Mouse (Mus musculus): ENCODE measurements around the gene Zbtb32. TPM values are rescaled to one million over a fixed set of nuclear protein-coding genes. Genes with fewer than 3 reads are reported as not detected.

The Zbtb32 gene
- total RNA-seq, 2 experiments from 2014 or later: not detected

DNA sequence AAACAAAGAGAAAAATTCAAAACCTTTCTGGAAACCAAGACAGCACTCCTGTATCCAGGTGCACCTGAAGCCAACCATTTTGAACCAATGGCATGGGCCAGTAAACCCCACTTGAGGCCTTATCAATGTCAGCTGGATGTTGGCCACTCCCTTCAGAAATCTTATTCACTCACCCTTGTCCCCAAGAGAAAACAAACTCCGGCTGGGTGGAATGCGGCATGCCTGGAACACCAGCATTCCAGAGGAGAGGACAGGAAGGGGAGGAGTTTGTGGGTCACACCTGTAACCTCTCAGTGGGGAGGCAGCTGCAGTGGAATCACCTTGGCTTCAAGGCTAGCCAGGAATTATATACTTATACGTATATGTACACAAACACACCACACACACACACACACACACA, 3.9 kb upstream of the Zbtb32 start:
- DNase-seq: no peak
- intact Hi-C loops (cut with DNase I): no loop called here

GRCm38 (mm10) chr7:30600651-30601050, 1.9 kb upstream of the Zbtb32 start:
- intact Hi-C loops (cut with DNase I): no loop called here
- peak; percentile 22 for DNase-seq

DNA sequence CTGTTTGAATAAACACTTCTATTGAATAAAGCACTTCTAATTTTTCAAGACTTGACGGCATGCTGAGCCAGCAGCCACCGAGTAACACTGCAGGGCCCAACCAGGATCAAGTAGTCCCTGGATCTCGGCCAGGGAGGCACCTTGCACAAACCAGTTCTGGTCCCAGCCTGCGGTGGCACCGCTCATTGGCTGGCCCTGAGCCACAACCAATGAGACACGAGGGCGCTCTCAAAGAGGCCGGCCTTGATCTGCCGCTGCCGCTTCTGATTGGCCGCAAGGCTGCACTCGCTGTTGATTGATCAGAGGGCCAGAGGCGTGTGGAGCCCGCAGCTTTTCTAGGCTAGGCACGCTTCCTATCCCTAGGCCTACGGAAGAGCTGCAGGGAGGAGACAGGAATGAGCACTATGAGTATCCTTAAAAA, 1.2 kb upstream of the Zbtb32 start:
- peak; percentile 95 for DNase-seq
- intact Hi-C loops (cut with DNase I): no loop called here

DNA sequence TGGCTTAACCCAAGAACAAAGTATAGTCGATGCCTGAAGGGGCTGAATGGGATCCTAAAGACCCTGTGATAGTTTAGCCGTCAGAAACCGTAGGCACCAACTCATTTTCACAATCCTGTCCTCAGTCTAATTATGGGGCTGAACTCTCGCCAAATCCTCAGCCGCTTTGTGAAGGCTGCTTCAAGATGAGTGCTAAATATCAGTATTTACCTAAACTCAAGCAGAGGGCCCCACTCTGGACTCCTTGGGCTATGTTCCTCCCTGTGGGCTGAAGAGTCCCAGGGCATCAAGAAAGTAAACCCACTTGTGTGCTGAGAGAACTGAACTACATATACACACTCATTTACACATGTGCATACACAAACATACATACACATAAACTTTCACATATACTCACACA, 1.9 kb downstream of the Zbtb32 start:
- DNase-seq: no peak
- intact Hi-C loops (cut with DNase I): no loop called here

DNA sequence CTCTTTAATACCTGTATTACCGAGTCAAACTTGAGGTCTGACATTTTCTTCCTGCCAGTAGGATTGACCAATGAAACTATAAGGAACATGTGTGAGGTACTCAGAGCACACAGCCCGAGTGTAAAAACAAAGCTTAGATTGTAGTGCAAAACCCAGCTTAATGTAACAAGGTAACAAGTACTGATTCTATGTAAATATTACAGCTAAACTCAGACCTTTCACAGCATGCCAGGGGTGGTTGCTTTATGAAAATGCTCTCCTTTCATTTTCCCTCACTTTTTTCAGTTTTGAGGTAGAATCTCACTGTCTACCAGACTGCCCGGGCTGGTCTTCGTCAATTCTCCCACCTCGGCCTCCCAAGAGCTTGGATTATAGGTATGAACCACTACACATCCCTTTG, 2.6 kb downstream of the Zbtb32 start:
- DNase-seq: no peak
- intact Hi-C loops (cut with DNase I): no loop called here

DNA sequence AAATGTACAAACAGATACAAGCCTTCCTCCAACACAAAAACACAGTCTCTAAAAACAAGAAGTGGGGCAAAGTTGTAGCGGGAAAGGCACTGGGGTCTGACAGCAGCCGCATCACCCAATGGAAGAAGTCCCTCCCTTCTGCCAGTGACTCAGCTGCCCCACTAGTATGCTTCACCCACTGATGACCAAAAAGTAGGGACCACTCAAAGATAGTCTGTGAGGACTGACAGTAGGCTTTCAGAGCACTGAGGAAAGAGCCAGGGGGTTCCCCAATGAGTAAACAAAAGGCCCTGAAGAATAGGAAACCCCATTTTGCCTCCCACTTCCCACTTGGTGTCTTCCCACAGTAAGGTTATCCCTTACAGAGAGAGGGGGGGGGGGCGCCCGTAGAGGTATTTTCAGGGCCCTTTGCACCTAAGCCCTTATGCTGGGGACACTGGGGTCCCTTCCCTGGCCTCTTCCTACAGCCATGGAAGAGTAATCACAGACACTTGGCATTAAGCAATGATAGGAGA, 4.1 kb downstream of the Zbtb32 start:
- no peak for DNase-seq
- intact Hi-C loops (cut with DNase I): no loop called here

DNA sequence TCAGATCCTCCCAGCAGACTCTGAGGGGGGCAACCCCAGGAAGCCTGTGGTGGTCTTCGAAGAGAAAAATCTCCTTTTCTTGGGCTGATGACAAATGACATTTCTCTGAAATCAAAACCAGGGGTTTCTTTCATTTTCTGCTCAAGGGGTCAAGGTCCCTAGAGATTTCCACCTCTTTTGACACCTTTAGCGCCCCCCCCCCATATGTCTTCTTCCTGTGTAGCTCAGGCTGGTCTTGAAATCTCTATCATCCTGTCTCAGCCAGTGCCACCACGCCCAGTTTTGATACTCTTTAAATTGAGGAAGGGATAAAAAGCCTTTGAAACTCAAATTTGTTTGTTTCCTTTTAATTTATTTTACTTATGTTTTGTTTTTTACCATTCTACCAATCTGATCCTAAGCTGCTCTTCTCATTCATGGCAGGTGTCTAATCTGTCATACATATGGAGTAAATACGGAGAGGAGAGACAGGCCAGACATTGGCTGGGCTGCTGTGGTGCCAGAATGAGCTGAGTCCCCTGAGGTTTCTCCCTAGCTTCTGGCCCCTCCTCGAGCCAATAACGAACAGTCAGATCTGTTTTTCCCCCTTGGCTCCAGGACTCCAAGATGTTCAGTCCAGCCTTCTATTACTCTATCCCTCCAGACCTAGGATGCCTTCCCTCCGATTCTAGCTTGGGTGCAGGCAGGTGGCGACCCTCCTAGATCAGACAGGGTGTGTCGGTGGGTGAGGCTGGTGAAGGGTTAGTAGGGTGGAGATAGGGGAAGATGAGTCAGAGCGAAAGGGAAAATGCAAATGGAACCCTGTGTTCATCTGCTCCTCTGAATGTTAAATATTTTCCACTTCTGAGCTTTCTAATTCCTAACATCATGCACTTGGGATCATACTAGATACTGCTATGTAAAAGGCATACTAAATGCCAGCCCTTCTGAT, 4.9 kb downstream of the Zbtb32 start:
- DNase-seq: peak; percentile 38
- intact Hi-C loops (cut with DNase I): no loop called here

DNA sequence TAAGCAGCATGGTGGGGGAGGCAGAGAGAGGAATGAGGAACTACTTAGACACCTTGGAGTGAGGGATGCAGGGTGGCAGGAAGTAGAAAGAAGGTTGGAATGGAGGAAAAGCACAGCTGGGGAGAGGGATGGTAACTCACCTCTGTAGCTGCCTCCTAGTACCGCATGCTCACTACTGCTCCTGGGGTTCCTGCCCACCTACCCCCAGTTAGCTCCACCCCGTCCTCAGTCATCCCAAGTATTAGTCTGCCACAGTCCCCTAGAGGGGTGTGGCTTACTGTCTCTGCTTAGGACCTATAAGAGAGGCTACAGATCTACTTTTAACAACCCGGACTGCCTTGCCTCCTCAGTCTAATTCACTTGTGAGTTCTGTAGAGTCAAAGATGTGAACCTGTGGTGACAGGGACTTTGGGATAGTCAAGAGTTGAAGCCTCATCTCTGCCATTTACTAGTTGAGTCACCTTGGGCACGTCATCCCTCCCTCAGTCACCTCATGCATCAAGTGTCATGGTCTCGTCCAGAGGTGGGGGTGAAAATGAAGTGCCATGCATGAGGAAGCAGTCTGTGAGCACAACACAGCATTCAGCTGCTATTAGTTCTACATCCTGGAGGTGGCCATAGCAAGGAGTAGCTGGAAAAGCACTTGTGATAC, 5.8 kb downstream of the Zbtb32 start:
- intact Hi-C loops (cut with DNase I): no loop called here
- DNase-seq: no peak

GRCm38 (mm10) chr7:30591605-30591951, 7.1 kb downstream of the Zbtb32 start:
- intact Hi-C loops (cut with DNase I): no loop called here
- no peak for DNase-seq

DNA sequence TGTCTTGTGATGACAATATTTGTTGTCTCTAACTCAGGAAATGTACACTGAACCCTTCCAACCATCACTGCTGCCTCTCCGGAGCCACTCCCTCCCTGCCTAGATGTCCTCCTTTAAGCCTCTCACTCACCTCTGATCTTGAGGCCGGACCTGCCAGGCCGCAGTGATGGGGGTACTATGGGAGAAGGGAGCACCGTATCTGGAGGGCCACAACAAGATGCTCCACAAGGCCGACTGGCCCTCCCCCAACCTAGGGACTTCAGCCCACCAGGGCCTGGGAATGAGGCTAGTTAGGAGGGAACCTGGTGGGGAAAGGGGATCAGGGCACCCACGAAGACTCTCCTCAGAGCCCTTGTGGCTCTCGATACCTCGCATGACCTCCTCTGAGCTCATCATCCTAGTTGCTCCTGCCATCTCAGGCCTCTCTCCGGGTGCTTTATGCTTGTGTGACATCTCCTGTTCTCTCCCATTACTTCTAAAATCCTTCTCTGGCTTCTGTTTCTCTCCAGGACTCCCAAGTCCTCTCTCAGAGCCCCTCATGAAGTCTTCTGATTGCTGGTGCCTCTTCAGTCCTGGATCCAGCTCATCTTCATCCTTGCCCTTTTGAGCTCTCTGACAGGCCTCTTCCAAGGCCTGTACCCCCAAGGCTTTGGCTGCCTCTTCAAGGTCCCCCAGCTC, 7.6 kb downstream of the Zbtb32 start:
- DNase-seq: no peak
- intact Hi-C loops (cut with DNase I): no loop called here

DNA sequence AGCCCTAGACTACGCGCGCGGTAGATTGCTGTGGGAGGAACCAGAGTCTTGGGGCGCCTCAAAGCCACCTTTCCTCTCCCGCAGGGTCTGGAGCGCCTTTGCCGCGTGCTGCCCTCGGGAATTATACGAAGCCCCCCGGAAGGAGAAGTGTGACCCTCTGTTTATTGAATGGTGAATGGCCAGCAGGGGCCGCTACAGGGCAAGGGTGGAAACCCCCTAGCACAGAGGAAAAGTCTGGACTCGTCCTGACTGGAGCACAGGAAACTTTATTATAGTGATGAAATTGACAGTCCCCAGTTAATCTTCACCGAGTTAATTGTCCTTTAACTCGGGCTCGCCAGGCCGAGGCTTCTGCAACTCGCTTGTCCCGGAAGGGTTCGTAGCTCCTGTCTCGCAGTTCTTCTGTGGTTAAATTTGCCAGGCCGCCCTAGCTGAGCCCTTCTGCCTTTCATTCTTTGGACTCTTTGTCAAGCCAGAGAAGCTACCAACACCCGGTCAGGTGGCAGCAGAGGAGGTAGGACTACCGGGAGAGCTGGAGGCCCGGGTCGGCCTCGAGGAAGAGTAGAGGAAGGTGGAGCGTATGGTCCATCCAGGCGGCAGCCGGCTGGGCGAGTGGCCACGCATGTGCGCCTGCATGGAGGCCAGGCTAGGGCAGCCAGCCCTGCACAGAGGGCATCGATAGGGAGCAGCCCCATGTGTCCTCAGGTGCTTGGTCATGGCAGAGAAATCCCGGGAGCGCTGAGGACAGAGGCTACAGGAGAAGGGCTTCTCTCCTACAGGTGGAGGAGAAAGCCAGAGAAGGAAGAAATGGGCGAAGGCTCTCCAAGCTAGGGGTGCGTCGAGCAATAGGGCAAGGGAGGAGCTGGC, 9.0 kb downstream of the Zbtb32 start:
- peak; percentile 93 for DNase-seq
- intact Hi-C loops (cut with DNase I): no loop called here

- intact Hi-C loops (cut with DNase I): no loop called here
- DNase-seq: peak; percentile 98
Observed at GRCm38 (mm10) chr7:30588676-30589434, 9.9 kb downstream of the Zbtb32 start, which contains the start of gene Kmt2b. Gene Kmt2b, minus strand, starts transcription at chr7:30588726.

GRCm38 (mm10) chr7:30587842-30588667, 10.7 kb downstream of the Zbtb32 start:
- intact Hi-C loops (cut with DNase I): no loop called here
- DNase-seq: peak; percentile 44

DNA sequence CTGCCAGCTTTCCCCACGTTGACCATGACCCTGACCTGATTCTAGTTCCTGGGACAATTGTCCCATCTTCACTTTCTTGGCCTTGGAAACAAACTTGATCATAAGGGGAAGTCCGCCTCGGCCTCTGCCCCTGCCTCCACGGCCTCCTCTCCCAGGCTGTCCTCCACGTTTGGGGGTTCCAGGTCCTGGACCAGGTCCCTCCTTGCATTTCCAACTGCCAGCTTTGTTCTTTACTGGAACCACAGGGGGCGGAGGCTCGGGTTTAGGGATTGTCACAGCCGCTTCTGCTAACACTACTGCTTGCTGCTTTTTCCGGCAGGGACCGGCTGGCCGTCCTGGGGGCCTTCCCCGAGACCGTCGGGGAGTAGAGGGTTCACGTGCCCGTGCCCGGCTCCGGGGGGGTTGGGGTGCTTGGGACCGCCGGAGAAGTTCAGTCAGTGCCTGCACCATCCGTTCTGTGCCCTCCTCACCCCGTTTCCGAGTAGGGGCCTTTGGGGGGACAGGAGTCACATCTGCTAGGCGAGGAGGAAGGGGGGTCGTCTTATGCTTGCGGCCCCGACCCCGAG, 12.2 kb downstream of the Zbtb32 start:
- DNase-seq: no peak
- intact Hi-C loops (cut with DNase I): no loop called here

GRCm38 (mm10) chr7:30585170-30585569, 13.5 kb downstream of the Zbtb32 start:
- no peak for DNase-seq
- intact Hi-C loops (cut with DNase I): no loop called here

DNA sequence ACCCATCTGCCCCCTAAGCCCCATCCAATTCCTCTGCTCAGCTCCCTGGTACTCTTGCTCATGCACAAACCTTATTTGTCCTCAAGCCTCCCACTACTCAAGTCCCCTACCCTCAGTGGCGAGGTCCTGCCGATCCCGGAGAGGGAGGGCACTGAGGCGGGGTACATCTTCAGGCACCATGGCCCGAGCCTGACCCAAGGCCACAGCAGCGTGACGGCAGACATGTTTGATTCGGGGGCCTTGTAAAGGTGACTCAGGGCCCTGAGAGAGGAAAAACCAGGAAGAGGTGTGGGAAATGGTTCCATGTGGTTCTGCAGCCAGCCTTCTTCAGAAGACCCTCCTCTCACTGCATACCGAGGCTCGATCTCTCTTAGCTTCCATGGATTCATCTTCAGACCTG, 14.4 kb downstream of the Zbtb32 start:
- no peak for DNase-seq

DNA sequence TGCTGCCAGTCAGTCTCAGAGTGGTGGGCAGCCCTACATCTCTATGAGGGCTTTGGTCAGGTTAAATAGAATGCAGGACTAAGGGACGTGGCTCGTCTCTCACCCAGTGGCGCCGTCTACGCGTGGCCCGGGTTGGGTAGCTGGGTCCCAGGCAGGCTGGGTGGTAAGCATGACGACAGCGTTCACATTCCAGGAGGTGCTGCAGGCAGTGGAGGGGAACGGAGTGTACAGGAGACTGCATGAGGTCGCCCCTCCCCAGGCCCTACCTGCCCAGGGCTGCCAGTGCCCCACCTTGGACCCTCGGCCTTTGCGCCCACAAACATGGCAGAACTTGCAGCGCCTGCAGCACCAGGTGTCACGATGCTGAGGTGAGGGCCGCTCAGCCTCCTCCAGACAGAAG, 17.2 kb downstream of the Zbtb32 start:
- DNase-seq: no peak
- intact Hi-C loops (cut with DNase I): no loop called here

More for the DNA sequence above, 14.4 kb downstream of the Zbtb32 start:
- intact Hi-C loops (cut with DNase I): no loop called here

DNA sequence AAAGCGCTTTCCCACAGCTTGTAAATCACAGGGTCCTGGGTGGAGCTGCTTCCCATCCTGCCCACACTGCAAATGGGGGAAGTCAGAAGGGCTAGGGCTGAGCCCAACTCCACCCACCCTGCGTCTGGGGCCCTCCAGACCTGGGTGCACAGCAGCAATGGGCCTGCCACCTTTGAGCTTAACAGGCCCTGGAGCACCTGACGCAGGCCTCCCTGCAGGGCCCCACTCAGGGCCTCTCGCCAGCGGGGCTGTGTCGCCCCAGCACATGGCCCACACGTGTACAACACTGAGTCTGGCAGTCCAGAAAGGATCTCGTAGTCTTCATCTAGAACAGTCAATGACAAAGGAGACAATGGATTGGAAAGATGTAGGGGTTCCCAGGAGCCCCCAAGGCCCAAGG, 18.8 kb downstream of the Zbtb32 start:
- DNase-seq: no peak
- intact Hi-C loops (cut with DNase I): no loop called here

Measured in left cerebral cortex, postnatal 4 days (tissue).